Mouse (Mus musculus): ENCODE measurements around the gene Abhd14a.
"Not testable (repeated sequence)": the region's sequence is repeated elsewhere in the genome, so short reads cannot be mapped to it uniquely, and the experiment has no call there.

The Abhd14a gene

DNA sequence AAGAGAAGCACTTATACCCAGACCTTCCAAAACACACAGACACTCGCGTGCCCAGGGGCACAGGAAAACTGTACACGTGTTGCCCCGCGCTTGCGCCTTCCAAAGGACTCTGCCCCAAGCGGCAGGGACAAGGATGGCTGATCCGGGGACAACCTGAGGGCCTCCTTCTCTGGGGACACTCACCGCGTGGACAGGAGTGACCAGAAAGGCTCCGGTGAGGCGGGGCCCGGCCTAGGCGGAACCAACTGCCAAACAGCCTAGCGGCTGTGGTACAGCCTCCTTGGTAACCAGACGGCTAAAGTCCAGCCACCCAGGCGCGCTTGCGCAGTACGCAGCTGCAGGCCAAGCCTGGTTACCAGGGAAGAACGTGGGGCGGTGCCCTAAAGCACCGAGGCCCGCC, at the start of gene Abhd14a, which contains the start of gene Abhd14b:
Gene Abhd14a, minus strand, starts transcription at position 331 of the 400 bp plus-strand sequence.
Gene Abhd14b, plus strand, starts transcription at position 112 of the 400 bp plus-strand sequence.
- peak; percentile 69 for DNase-seq (ENCODE audit: low spot score)

DNA sequence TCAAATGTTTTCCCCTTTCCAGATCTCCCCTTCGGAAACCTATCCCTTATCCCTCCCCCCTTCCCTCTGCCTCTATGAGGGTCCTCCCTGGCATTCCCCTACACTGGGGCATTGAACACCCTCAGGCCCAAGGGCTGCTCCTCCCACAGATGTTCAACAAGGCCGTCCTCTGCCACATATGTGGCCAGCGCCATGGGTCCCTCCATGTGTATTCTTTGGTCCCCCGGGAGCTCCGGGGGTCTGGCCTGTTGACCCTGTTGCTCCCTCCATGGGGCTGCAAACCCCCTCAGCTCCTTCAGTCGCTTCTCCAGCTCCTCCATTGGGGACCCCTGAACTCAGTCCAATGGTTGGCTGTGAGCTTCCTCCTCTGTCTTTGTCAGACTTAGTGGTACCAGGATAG, 40.1 kb upstream of the Abhd14a start:
- DNase-seq (ENCODE audit: low spot score) = not testable (repeated sequence)

DNA sequence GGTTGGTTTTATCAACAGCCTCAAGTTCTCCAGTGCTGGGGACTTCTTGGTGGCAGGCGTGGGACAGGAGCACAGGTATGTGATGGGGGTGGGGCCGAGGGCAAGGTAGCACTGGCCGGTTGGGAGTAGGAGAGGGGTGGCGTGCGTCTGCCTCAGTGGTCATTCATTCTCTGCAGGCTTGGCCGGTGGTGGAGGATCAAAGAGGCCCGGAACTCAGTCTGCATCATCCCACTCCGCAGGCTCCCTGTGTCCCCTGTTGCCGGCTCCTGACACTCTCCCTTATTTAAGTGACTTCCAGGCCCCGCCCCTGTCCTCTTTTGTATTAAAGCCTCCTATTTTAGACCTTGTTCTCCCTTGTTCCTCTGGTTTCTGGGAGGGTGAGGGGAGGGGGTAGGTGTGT, 37.6 kb upstream of the Abhd14a start:
- no peak for DNase-seq (ENCODE audit: low spot score)

GRCm38 (mm10) chr9:106483606-106484005, 36.1 kb upstream of the Abhd14a start:
- DNase-seq (ENCODE audit: low spot score) = no peak

- DNase-seq (ENCODE audit: low spot score) = no peak
Measured at GRCm38 (mm10) chr9:106483136-106483535, 35.7 kb upstream of the Abhd14a start.

DNA sequence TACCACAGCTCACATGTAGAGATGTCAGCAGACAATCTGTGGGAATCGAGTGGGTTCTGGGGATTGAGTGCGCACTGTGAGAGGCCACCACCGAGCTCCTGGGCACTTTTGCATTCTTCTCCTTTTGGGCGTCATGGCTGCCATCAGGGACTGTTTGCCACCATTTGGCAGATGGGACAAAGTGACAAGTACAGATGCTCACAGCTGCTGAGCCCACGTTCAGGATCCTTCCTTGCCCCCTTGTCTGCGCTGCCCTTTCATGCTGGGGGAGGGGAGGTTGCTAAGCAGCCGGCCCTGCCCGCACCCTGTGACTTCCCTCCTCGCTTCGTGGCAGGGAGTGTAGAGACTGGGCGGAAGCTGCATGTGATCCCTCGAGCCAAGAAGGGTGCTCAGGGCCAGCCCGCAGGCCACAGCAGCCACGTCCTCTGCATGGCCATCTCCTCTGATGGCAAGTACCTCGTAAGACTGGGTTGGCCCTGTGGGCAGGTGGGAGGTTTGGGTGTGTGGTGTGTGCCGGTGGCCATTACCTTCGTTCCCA, 35.2 kb upstream of the Abhd14a start:
- no peak for DNase-seq (ENCODE audit: low spot score)

- DNase-seq (ENCODE audit: low spot score) = no peak
Measured at GRCm38 (mm10) chr9:106481676-106482075, 34.2 kb upstream of the Abhd14a start.

GRCm38 (mm10) chr9:106481075-106481474, 33.6 kb upstream of the Abhd14a start:
- peak; percentile 4 for DNase-seq (ENCODE audit: low spot score)

DNA sequence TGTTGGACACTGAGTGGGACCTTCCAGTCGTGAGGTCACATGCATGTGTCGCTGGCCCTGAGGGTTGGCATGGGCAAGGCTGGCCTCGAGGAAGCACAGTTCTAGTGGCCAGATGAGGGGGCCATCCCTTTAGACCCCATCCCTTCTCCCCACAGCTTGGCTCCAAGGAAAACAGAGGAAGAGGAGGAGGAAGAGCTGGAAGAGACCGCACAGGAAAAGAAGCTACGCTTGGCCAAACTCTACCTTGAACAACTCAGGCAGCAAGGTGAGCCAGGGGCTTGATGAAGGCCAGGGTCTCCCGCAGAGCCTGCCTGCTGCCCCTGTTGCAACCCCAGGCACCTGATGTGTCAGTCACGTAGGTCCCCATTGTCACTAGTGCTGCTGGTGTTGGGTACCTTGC, 33.1 kb upstream of the Abhd14a start:
- peak; percentile 7 for DNase-seq (ENCODE audit: low spot score)

GRCm38 (mm10) chr9:106478101-106478500, 30.6 kb upstream of the Abhd14a start:
- DNase-seq (ENCODE audit: low spot score) = peak; percentile 5

- DNase-seq (ENCODE audit: low spot score) = no peak
Measured at GRCm38 (mm10) chr9:106477649-106478048, 30.2 kb upstream of the Abhd14a start.

GRCm38 (mm10) chr9:106476924-106477484, 29.5 kb upstream of the Abhd14a start, which contains the start of gene Parp3:
Gene Parp3 (minus strand): TSS chr9:106476949.
- peak; percentile 94 for DNase-seq (ENCODE audit: low spot score)

GRCm38 (mm10) chr9:106476002-106476923, 28.8 kb upstream of the Abhd14a start:
- peak; percentile 16 for DNase-seq (ENCODE audit: low spot score)

GRCm38 (mm10) chr9:106475663-106476001, 28.2 kb upstream of the Abhd14a start, which contains the start of gene Rrp9:
Gene Rrp9 (plus strand): TSS chr9:106475963.
- DNase-seq (ENCODE audit: low spot score) = peak; percentile 7

GRCm38 (mm10) chr9:106475046-106475445, 27.6 kb upstream of the Abhd14a start:
- DNase-seq (ENCODE audit: low spot score) = peak; percentile 13

GRCm38 (mm10) chr9:106474456-106474855, 27.0 kb upstream of the Abhd14a start:
- peak; percentile 45 for DNase-seq (ENCODE audit: low spot score)

- DNase-seq (ENCODE audit: low spot score) = peak; percentile 9
Measured at GRCm38 (mm10) chr9:106473753-106474105, 26.3 kb upstream of the Abhd14a start.

DNA sequence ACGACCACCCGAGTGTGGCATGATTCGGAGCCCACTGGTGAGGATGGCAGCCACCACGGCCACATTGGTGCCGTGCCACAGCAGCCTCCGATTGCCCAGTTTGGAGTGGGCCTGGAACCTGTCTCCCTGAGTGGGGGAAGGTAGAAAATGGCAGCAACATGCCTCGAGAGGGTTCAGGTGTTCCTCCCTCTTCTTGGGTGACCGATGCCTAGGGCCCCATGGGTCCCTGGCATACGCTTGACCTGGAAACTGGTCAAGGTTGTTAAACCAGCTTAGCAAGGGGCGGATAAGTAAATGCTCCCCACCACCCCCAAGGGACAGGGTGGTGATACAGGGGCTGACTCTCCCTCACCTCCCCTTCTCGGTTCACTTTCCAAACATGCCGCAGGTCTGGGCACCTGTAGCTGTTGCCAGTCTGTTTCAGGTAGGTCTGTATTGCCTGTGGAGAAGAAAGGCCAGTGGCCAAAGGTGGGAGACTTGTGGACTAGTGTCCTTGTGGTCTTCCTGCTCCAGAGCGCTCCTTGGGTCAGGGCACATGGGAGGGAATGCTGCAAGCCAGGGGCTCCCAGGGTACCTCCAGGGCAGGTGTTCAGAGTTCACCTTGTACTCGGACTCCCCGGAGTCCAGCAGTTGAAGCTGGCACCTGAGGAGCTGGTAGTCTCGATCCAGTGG, 25.7 kb upstream of the Abhd14a start:
- DNase-seq (ENCODE audit: low spot score) = peak; percentile 8

DNA sequence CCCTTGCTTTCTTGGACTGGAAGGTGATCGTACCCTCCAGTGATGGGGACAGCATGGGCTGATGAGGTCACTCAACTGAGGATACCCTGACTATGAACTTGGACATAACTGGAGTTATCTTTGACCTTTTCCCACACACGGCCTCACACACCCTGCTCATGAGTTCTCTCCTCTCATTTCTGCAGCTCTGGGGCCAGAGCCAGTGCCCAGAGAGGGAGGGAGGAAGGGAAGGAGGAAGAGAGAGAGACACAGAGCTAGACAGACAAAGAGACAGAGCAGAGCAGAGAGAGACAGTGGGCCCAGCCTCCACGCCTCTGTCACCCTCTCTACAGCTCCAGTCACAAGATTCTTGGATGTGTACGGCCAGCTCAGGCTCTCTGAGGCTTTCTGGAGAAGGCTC, 24.8 kb upstream of the Abhd14a start:
- no peak for DNase-seq (ENCODE audit: low spot score)

- DNase-seq (ENCODE audit: low spot score) = no peak
Measured at GRCm38 (mm10) chr9:106471892-106472291, 24.4 kb upstream of the Abhd14a start.

- DNase-seq (ENCODE audit: low spot score) = no peak
Measured at GRCm38 (mm10) chr9:106470991-106471750, 23.7 kb upstream of the Abhd14a start.

DNA sequence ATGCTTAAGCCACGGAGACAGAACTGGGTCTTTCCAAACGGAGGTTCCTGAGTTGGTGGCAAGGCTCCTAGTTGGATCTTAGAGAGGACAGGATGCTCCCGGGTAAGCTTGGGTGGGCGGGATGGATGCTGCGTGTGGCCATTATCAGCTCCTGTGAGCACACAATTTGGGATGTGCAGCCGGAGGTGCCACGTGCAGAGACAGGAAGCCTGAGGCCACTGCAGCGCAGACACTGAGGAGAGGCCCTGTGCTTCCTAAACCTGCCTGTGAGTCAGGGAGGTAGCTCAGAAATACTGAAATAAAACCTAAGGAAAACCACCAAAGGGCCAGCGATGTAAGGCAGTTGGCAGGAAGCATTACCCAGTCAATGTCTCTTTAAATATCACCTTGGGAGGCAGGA, 22.3 kb upstream of the Abhd14a start:
- DNase-seq (ENCODE audit: low spot score) = no peak

All from urinary bladder, postnatal 10 days (tissue).